30 mouse cellular contexts compared by ENCODE assay signal in genomic region chr2:48706188-48706587, GRCm38 (mm10).
DNase-seq lines count a peak whose midpoint lies in the region; ATAC-seq lines count a peak whose summit lies in the region.
"Had no signal": no experiment of that assay in that cellular context is flagged by ENCODE, and none has a peak within 500 bp of the region (broad histone marks: within the 10 kb centered on the region; RNA-seq: fewer than 3 reads in every experiment).

No protein-coding gene starts in this region.

- 48% methylated on average over 5 of the region's 5 CpGs for WGBS in kidney, embryonic 14.5 days
- WGBS in midbrain, embryonic 11.5 days = 40% methylated on average over 5 of the region's 5 CpGs
- 24% methylated on average over 5 of the region's 5 CpGs for WGBS in midbrain, embryonic 15.5 days
- 28% methylated on average over 5 of the region's 5 CpGs for WGBS in neural tube, embryonic 15.5 days

- H3K9me3 ChIP-seq in kidney, embryonic 14.5 days (ENCODE audit: control insufficient read depth, low read length) = no peaks in the 10 kb centered on the region
- no peaks in the 10 kb centered on the region for H3K9me3 ChIP-seq in midbrain, embryonic 11.5 days (ENCODE audit: control insufficient read depth, low read length)
- no peaks in the 10 kb centered on the region for H3K9me3 ChIP-seq in midbrain, embryonic 15.5 days
- no peaks in the 10 kb centered on the region for H3K9me3 ChIP-seq in neural tube, embryonic 15.5 days (replicated peaks)
- H3K9me3 ChIP-seq: embryonic facial prominence, embryonic 15.5 days; G1E; heart, embryonic 12.5 days; hindbrain, embryonic 10.5 days; intestine, embryonic 15.5 days; limb, embryonic 12.5 days had no signal

- peaks cover 5% of the 10 kb centered on the region; the same call in 1 of the 2 replicates for H3K4me1 ChIP-seq in kidney, embryonic 14.5 days (ENCODE audit: control insufficient read depth, insufficient read depth, low read length)
- peaks cover 7% of the 10 kb centered on the region for H3K4me1 ChIP-seq in midbrain, embryonic 11.5 days (ENCODE audit: control insufficient read depth, insufficient read depth, low read length)
- H3K4me1 ChIP-seq in midbrain, embryonic 15.5 days = peaks cover 5% of the 10 kb centered on the region; the same call in 1 of the 2 replicates
- H3K4me1 ChIP-seq in neural tube, embryonic 15.5 days = peaks cover 10% of the 10 kb centered on the region
- H3K4me1 ChIP-seq: embryonic facial prominence, embryonic 15.5 days; intestine, embryonic 15.5 days; limb, embryonic 12.5 days had no signal

- no peaks in the 10 kb centered on the region for H3K27me3 ChIP-seq in kidney, embryonic 14.5 days (ENCODE audit: control insufficient read depth, insufficient read depth, low read length)
- no peaks in the 10 kb centered on the region for H3K27me3 ChIP-seq in midbrain, embryonic 11.5 days (ENCODE audit: control insufficient read depth, insufficient read depth, low read length)
- no peaks in the 10 kb centered on the region for H3K27me3 ChIP-seq in midbrain, embryonic 15.5 days (replicated peaks)
- no peaks in the 10 kb centered on the region for H3K27me3 ChIP-seq in neural tube, embryonic 15.5 days (replicated peaks)
- H3K27me3 ChIP-seq: CH12.LX; embryonic facial prominence, embryonic 15.5 days; heart, embryonic 12.5 days; intestine, embryonic 15.5 days; limb, embryonic 12.5 days had no signal

- no peak for ATAC-seq in kidney, embryonic 14.5 days (ENCODE audit: low FRiP score, low TSS enrichment)
- ATAC-seq in midbrain, embryonic 11.5 days (ENCODE audit: low FRiP score) = peak; percentile 63
- no peak for ATAC-seq in midbrain, embryonic 15.5 days (replicated peaks)
- peak; percentile 61; the same call in 1 of the 2 replicates for ATAC-seq in neural tube, embryonic 15.5 days (ENCODE audit: low FRiP score)
- no peak for ATAC-seq in CD4-positive, CD25-positive, alpha-beta regulatory T cell, adult 4 months
- ATAC-seq: forebrain, embryonic 14.5 days; hindbrain, embryonic 16.5 days; intestine, embryonic 15.5 days; liver, postnatal 0 days; Patski had no signal

- H3K27ac ChIP-seq in kidney, embryonic 14.5 days (ENCODE audit: low read depth, low read length) = peak overlapping the region; percentile 25; the same call in 1 of the 2 replicates
- H3K27ac ChIP-seq in midbrain, embryonic 11.5 days (ENCODE audit: low read depth, low read length) = no peak overlapping the region
- H3K27ac ChIP-seq in midbrain, embryonic 15.5 days = no peak overlapping the region
- H3K27ac ChIP-seq in neural tube, embryonic 15.5 days (replicated peaks) = no peak overlapping the region
- H3K27ac ChIP-seq: embryonic facial prominence, embryonic 15.5 days; hindbrain, embryonic 10.5 days; intestine, embryonic 15.5 days; limb, embryonic 12.5 days had no signal

- H3K36me3 ChIP-seq in kidney, embryonic 14.5 days (ENCODE audit: control insufficient read depth, insufficient read depth, low read length) = no peaks in the 10 kb centered on the region
- H3K36me3 ChIP-seq in midbrain, embryonic 11.5 days (ENCODE audit: control insufficient read depth, insufficient read depth, low read length) = no peaks in the 10 kb centered on the region
- no peaks in the 10 kb centered on the region for H3K36me3 ChIP-seq in midbrain, embryonic 15.5 days (replicated peaks)
- H3K36me3 ChIP-seq in neural tube, embryonic 15.5 days = no peaks in the 10 kb centered on the region
- H3K36me3 ChIP-seq: embryonic facial prominence, embryonic 15.5 days; G1E; heart, embryonic 12.5 days; hindbrain, embryonic 10.5 days; intestine, embryonic 15.5 days; limb, embryonic 12.5 days had no signal

- H3K4me2 ChIP-seq in kidney, embryonic 14.5 days (replicated peaks; ENCODE audit: low read depth, low read length) = no peak overlapping the region
- H3K4me2 ChIP-seq in midbrain, embryonic 11.5 days = no peak overlapping the region
- no peak overlapping the region for H3K4me2 ChIP-seq in midbrain, embryonic 15.5 days
- H3K4me2 ChIP-seq in neural tube, embryonic 15.5 days = no peak overlapping the region
- H3K4me2 ChIP-seq: embryonic facial prominence, embryonic 15.5 days; heart, embryonic 12.5 days; intestine, embryonic 15.5 days; limb, embryonic 12.5 days; liver, embryonic 11.5 days had no signal

- no peak overlapping the region for H3K9ac ChIP-seq in kidney, embryonic 14.5 days (ENCODE audit: low read depth, low read length)
- H3K9ac ChIP-seq in midbrain, embryonic 11.5 days (ENCODE audit: low read length) = no peak overlapping the region
- H3K9ac ChIP-seq in midbrain, embryonic 15.5 days = no peak overlapping the region
- H3K9ac ChIP-seq in neural tube, embryonic 15.5 days (replicated peaks) = no peak overlapping the region
- H3K9ac ChIP-seq: embryonic facial prominence, embryonic 15.5 days; heart, embryonic 12.5 days; intestine, embryonic 15.5 days; limb, embryonic 12.5 days; liver, postnatal 0 days had no signal

- no peak overlapping the region for H3K4me3 ChIP-seq in kidney, embryonic 14.5 days (ENCODE audit: low read length)
- H3K4me3 ChIP-seq in midbrain, embryonic 11.5 days (ENCODE audit: low read depth, low read length) = no peak overlapping the region
- no peak overlapping the region for H3K4me3 ChIP-seq in midbrain, embryonic 15.5 days
- no peak overlapping the region for H3K4me3 ChIP-seq in neural tube, embryonic 15.5 days (replicated peaks)
- H3K4me3 ChIP-seq: embryonic facial prominence, embryonic 15.5 days; heart, embryonic 12.5 days; hindbrain, embryonic 10.5 days; intestine, embryonic 15.5 days; limb, embryonic 12.5 days had no signal

- no peak for DNase-seq in kidney, postnatal 10 days
- no peak for DNase-seq in midbrain, embryonic 11.5 days (ENCODE audit: low spot score, missing footprints)
- DNase-seq in brain, adult 2 months (ENCODE audit: low read depth, low spot score) = peak; percentile 19
- DNase-seq: adrenal gland, adult 2 months; cerebellum, adult 8-10 months; cerebellum, postnatal 36 days; gastrocnemius, postnatal 14 days; heart, adult 18-20 months; heart, postnatal 10 days; kidney, adult 8-10 months; kidney, postnatal 36 days; layer of hippocampus, postnatal 36 days; liver, postnatal 0 days; thymus, adult 2 months; thymus, postnatal 4 days had no signal

Comparison
In these comparisons a context has a peak if more than half of its experiments do, and no peak if none do; other contexts are left out.
1. ATAC-seq: peak in midbrain, embryonic 11.5 days (single experiment) and neural tube, embryonic 15.5 days (single experiment); none in kidney, embryonic 14.5 days (single experiment), midbrain, embryonic 15.5 days (single experiment) and CD4-positive, CD25-positive, alpha-beta regulatory T cell, adult 4 months (single experiment).